Mouse (Mus musculus): ENCODE data around the gene Myl6b. TPM values are rescaled to one million over a fixed set of nuclear protein-coding genes. Genes with fewer than 3 reads are reported as not detected.

The Myl6b gene
- polyA plus RNA-seq, 1 experiment from 2014 or later: 4.4 TPM

GRCm38 (mm10) chr10:128538340-128538870, 39.9 kb upstream of the Myl6b start:
- Histone ChIP-seq H3K9me3 (ENCODE audit: control insufficient read depth, low read length) (no peaks in the 10 kb centered on the region), H3K4me2 (ENCODE audit: low read depth, severe bottlenecking) (no peak overlapping the region), H3K27ac (replicated peaks; ENCODE audit: low read depth, low read length) (no peak overlapping the region), H3K9ac (ENCODE audit: low read length) (no peak overlapping the region), H3K27me3 (ENCODE audit: control insufficient read depth, insufficient read depth, low read length) (no peaks in the 10 kb centered on the region), H3K4me1 (ENCODE audit: control insufficient read depth, insufficient read depth, low read length) (no peaks in the 10 kb centered on the region), H3K4me3 (ENCODE audit: low read depth, low read length) (no peak overlapping the region), H3K36me3 (ENCODE audit: control insufficient read depth, insufficient read depth, low read length) (peaks cover 3% of the 10 kb centered on the region; the same call in 1 of the 2 replicates)
- WGBS: 73% methylated on average over 1 of the region's 1 CpGs
- ATAC-seq (ENCODE audit: insufficient number of reproducible peaks, low FRiP score, low TSS enrichment, low read depth) (no peak), DNase-seq (ENCODE audit: low spot score) (no peak)

- H3K27me3 ChIP-seq (ENCODE audit: control insufficient read depth, insufficient read depth, low read length): no peaks in the 10 kb centered on the region
- ATAC-seq (ENCODE audit: insufficient number of reproducible peaks, low FRiP score, low TSS enrichment, low read depth) (peak; percentile 88), DNase-seq (ENCODE audit: low spot score) (peak; percentile 92)
- H3K4me2 ChIP-seq (ENCODE audit: low read depth, severe bottlenecking): peak overlapping the region; percentile 30; the same call in 1 of the 2 replicates
- WGBS: 16% methylated on average over 18 of the region's 18 CpGs
- H3K4me1 ChIP-seq (ENCODE audit: control insufficient read depth, insufficient read depth, low read length): no peaks in the 10 kb centered on the region
- 0 out of 2 replicates have a peak overlapping the region, but pooled peaks have one; percentile 10 for H3K4me3 ChIP-seq (ENCODE audit: low read depth, low read length)
- H3K36me3 ChIP-seq (ENCODE audit: control insufficient read depth, insufficient read depth, low read length): no peaks in the 10 kb centered on the region
- H3K27ac ChIP-seq (replicated peaks; ENCODE audit: low read depth, low read length): no peak overlapping the region
- no peaks in the 10 kb centered on the region for H3K9me3 ChIP-seq (ENCODE audit: control insufficient read depth, low read length)
- no peak overlapping the region for H3K9ac ChIP-seq (ENCODE audit: low read length)
These were observed 37.9 kb upstream of the Myl6b start for GRCm38 (mm10) chr10:128536266-128536940.

- Histone ChIP-seq H3K4me3 (ENCODE audit: low read depth, low read length) (no peak overlapping the region), H3K9me3 (ENCODE audit: control insufficient read depth, low read length) (no peaks in the 10 kb centered on the region), H3K9ac (ENCODE audit: low read length) (no peak overlapping the region), H3K27me3 (ENCODE audit: control insufficient read depth, insufficient read depth, low read length) (no peaks in the 10 kb centered on the region), H3K4me1 (ENCODE audit: control insufficient read depth, insufficient read depth, low read length) (no peaks in the 10 kb centered on the region), H3K36me3 (ENCODE audit: control insufficient read depth, insufficient read depth, low read length) (no peaks in the 10 kb centered on the region), H3K27ac (replicated peaks; ENCODE audit: low read depth, low read length) (no peak overlapping the region), H3K4me2 (ENCODE audit: low read depth, severe bottlenecking) (peak overlapping the region; percentile 30; the same call in 1 of the 2 replicates)
- 76% methylated on average over 4 of the region's 4 CpGs for WGBS
- DNase-seq (ENCODE audit: low spot score) (no peak), ATAC-seq (ENCODE audit: insufficient number of reproducible peaks, low FRiP score, low TSS enrichment, low read depth) (no peak)
These were observed 37.3 kb upstream of the Myl6b start for GRCm38 (mm10) chr10:128535624-128536265.

- Histone ChIP-seq H3K9ac (ENCODE audit: low read length) (no peak overlapping the region), H3K9me3 (ENCODE audit: control insufficient read depth, low read length) (no peaks in the 10 kb centered on the region), H3K4me1 (ENCODE audit: control insufficient read depth, insufficient read depth, low read length) (no peaks in the 10 kb centered on the region), H3K36me3 (ENCODE audit: control insufficient read depth, insufficient read depth, low read length) (no peaks in the 10 kb centered on the region), H3K27ac (replicated peaks; ENCODE audit: low read depth, low read length) (no peak overlapping the region), H3K4me3 (ENCODE audit: low read depth, low read length) (no peak overlapping the region), H3K27me3 (ENCODE audit: control insufficient read depth, insufficient read depth, low read length) (no peaks in the 10 kb centered on the region), H3K4me2 (ENCODE audit: low read depth, severe bottlenecking) (no peak overlapping the region)
- DNase-seq (ENCODE audit: low spot score): no peak
- WGBS: 94% methylated on average over 2 of the region's 2 CpGs
- ATAC-seq (ENCODE audit: insufficient number of reproducible peaks, low FRiP score, low TSS enrichment, low read depth): no peak
These were observed 36.7 kb upstream of the Myl6b start for GRCm38 (mm10) chr10:128535206-128535605.

- DNase-seq (ENCODE audit: low spot score) (no peak), ATAC-seq (ENCODE audit: insufficient number of reproducible peaks, low FRiP score, low TSS enrichment, low read depth) (no peak)
- Histone ChIP-seq H3K4me1 (ENCODE audit: control insufficient read depth, insufficient read depth, low read length) (peaks cover 6% of the 10 kb centered on the region; the same call in 1 of the 2 replicates), H3K4me2 (ENCODE audit: low read depth, severe bottlenecking) (peak overlapping the region; percentile 100), H3K27ac (replicated peaks; ENCODE audit: low read depth, low read length) (no peak overlapping the region), H3K36me3 (ENCODE audit: control insufficient read depth, insufficient read depth, low read length) (no peaks in the 10 kb centered on the region), H3K9ac (ENCODE audit: low read length) (no peak overlapping the region), H3K9me3 (ENCODE audit: control insufficient read depth, low read length) (no peaks in the 10 kb centered on the region), H3K4me3 (ENCODE audit: low read depth, low read length) (peak overlapping the region; percentile 67; the same call in 1 of the 2 replicates), H3K27me3 (ENCODE audit: control insufficient read depth, insufficient read depth, low read length) (peaks cover 26% of the 10 kb centered on the region)
- WGBS: 34% methylated on average over 28 of the region's 28 CpGs
These were observed 28.2 kb upstream of the Myl6b start for GRCm38 (mm10) chr10:128526366-128527356.

GRCm38 (mm10) chr10:128525671-128526308, 27.3 kb upstream of the Myl6b start, which contains the start of gene Esyt1:
TSS of gene Esyt1 (minus strand) at chr10:128525871.
- peak; percentile 90 for DNase-seq (ENCODE audit: low spot score)
- Histone ChIP-seq H3K4me1 (ENCODE audit: control insufficient read depth, insufficient read depth, low read length) (peaks cover 6% of the 10 kb centered on the region; the same call in 1 of the 2 replicates), H3K9me3 (ENCODE audit: control insufficient read depth, low read length) (no peaks in the 10 kb centered on the region), H3K27ac (replicated peaks; ENCODE audit: low read depth, low read length) (no peak within 1 kb of the TSS), H3K36me3 (ENCODE audit: control insufficient read depth, insufficient read depth, low read length) (no peaks in the 10 kb centered on the region), H3K4me2 (ENCODE audit: low read depth, severe bottlenecking) (peak within 1 kb of the TSS; percentile 100), H3K4me3 (ENCODE audit: low read depth, low read length) (peak within 1 kb of the TSS; percentile 67), H3K9ac (ENCODE audit: low read length) (peak within 1 kb of the TSS; percentile 56), H3K27me3 (ENCODE audit: control insufficient read depth, insufficient read depth, low read length) (peaks cover 29% of the 10 kb centered on the region)
- WGBS: under 1% methylated on average over 37 of the region's 37 CpGs
- peak; percentile 95 for ATAC-seq (ENCODE audit: insufficient number of reproducible peaks, low FRiP score, low TSS enrichment, low read depth)

GRCm38 (mm10) chr10:128524732-128525662, 26.5 kb upstream of the Myl6b start:
- Histone ChIP-seq H3K4me2 (ENCODE audit: low read depth, severe bottlenecking) (peak overlapping the region; percentile 100), H3K27ac (replicated peaks; ENCODE audit: low read depth, low read length) (no peak overlapping the region), H3K9me3 (ENCODE audit: control insufficient read depth, low read length) (no peaks in the 10 kb centered on the region), H3K36me3 (ENCODE audit: control insufficient read depth, insufficient read depth, low read length) (no peaks in the 10 kb centered on the region), H3K9ac (ENCODE audit: low read length) (peak overlapping the region; percentile 56), H3K27me3 (ENCODE audit: control insufficient read depth, insufficient read depth, low read length) (peaks cover 29% of the 10 kb centered on the region), H3K4me3 (ENCODE audit: low read depth, low read length) (peak overlapping the region; percentile 67), H3K4me1 (ENCODE audit: control insufficient read depth, insufficient read depth, low read length) (peaks cover 6% of the 10 kb centered on the region; the same call in 1 of the 2 replicates)
- ATAC-seq (ENCODE audit: insufficient number of reproducible peaks, low FRiP score, low TSS enrichment, low read depth) (peak; percentile 48), DNase-seq (ENCODE audit: low spot score) (peak; percentile 69)
- WGBS: under 1% methylated on average over 58 of the region's 58 CpGs

Data from limb, embryonic 11.5 days (tissue).